Mouse (Mus musculus) kidney, embryonic 16.5 days (tissue): ENCODE measurements around the gene Plk5. TPM values are rescaled to one million over a fixed set of nuclear protein-coding genes. Genes with fewer than 3 reads are reported as not detected.

Experiments used
- ATAC-seq: fragments of 200-750 bp; cut with Nextera tagmentation; 2 replicates; pipeline ENCODE4 v1.8.0; 2017; ENCODE audit warnings: moderate TSS enrichment; ENCODE audit not compliant: low FRiP score, low TSS enrichment
- H3K27ac ChIP-seq: fragments of 300-500 bp; sonication (generic); 2 replicates; pipeline ENCODE4 v1.5.1; 2014; ENCODE audit warnings: low read length
- H3K27me3 ChIP-seq: fragments of 300-500 bp; sonication (generic); 2 replicates; pipeline ENCODE4 v1.6.1; 2014; ENCODE audit warnings: low read length, control low read depth, mixed read lengths; ENCODE audit not compliant: insufficient read depth
- H3K36me3 ChIP-seq: fragments of 300-500 bp; sonication (generic); 2 replicates; pipeline ENCODE4 v1.6.1; 2014; ENCODE audit warnings: low read length, control low read depth, mixed read lengths; ENCODE audit not compliant: insufficient read depth
- H3K4me1 ChIP-seq: fragments of 300-500 bp; sonication (generic); 2 replicates; pipeline ENCODE4 v1.6.1; 2014; ENCODE audit warnings: low read length, control low read depth, mixed read lengths; ENCODE audit not compliant: insufficient read depth
- H3K4me2 ChIP-seq: fragments of 300-500 bp; sonication (generic); replicated peaks from 2 replicates; pipeline ENCODE4 v1.6.1; 2014; ENCODE audit warnings: low read depth, low read length
- H3K4me3 ChIP-seq: fragments of 300-500 bp; sonication (generic); 2 replicates; pipeline ENCODE4 v1.5.1; 2014; ENCODE audit warnings: mild to moderate bottlenecking, low read length
- H3K9ac ChIP-seq: fragments of 300-500 bp; sonication (generic); replicated peaks from 2 replicates; pipeline ENCODE4 v1.6.1; 2014; ENCODE audit warnings: low read length
- H3K9me3 ChIP-seq: fragments of 300-500 bp; sonication (generic); 2 replicates; pipeline ENCODE4 v1.6.1; 2016; ENCODE audit warnings: low read length, control low read depth
- WGBS: fragments of 180-500 bp; shearing (Covaris S2); extraction: QIAGEN DNeasy Blood & Tissue Kit; methylation state at CpG from one replicate; pipeline ENCODE4 v1.1.7; 2014; 5-methylcytosine and 5-hydroxymethylcytosine counted together
- polyA plus RNA-seq: library from polyadenylated mRNA; unstranded; fragments of >200 nt; fragmentation: Nextera tagmentation; extraction: Ambion mirVana; gene quantifications from 2 replicates; pipeline ENCODE4 v1.2.1, GENCODE M21; 2015

Gene Plk5
- polyA plus RNA-seq, 1 experiment from 2014 or later: 0.97 TPM

DNA sequence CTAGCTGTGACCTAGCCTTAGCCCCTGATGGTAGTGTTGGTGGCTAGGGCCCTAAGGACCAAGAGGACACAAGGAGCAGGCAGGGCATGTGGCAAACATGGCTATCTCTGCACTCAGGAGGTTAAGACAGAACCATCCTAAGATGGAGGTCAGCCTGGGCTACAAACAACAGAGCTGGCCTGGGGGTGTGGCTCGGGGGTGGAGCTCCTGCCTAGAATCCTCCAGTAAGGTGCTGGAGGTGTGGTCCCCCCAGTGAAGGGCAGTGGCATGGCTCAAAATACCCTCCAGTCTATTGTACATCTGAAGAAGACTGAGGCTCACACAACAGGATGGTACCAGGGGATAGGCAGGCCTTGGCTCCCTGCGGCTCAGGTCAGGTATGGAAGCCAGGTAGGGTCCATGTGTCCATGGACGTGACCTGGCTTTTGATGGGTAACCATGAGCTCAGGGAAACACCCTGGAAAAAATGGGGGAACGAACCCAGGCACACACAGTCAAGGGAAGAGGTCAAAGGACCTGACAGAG is 27.9 kb downstream of the Plk5 start:
- peaks cover 45% of the 10 kb centered on the region for H3K36me3 ChIP-seq
- 82% methylated on average over 4 of the region's 4 CpGs for WGBS

DNA sequence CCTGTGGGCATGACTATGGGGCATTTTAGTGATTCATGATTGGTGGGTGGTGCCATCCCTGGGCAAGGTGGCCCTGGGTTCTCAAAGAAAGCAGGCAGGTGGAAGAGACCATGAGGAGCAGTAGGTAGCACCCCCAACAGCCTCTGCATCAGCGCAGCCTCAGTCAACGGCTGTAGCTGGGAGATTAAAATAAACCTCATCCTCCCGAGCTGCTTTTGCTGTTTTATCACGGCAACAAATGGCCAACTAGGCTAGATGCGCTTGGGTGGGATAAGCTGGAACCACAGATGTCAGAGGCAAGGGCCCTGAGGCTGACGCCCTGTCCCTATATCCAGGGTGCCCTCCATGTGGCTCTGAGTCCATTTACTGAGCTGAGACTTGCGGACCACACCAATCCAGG is 28.4 kb downstream of the Plk5 start:
- Histone ChIP-seq H3K9me3 (no peaks in the 10 kb centered on the region), H3K4me3 (peak overlapping the region; percentile 79), H3K4me2 (peak overlapping the region; percentile 90), H3K4me1 (peaks cover 40% of the 10 kb centered on the region), H3K27me3 (no peaks in the 10 kb centered on the region), H3K27ac (no peak overlapping the region), H3K9ac (peak overlapping the region; percentile 99), H3K36me3 (peaks cover 42% of the 10 kb centered on the region)
- WGBS: 76% methylated on average over 7 of the region's 7 CpGs
- ATAC-seq: no peak

More for the DNA sequence above, 27.9 kb downstream of the Plk5 start:
- ATAC-seq: no peak
- Histone ChIP-seq H3K4me1 (peaks cover 40% of the 10 kb centered on the region), H3K9ac (peak overlapping the region; percentile 99), H3K4me3 (peak overlapping the region; percentile 79), H3K4me2 (peak overlapping the region; percentile 2; the same call in 1 of the 2 replicates), H3K27ac (no peak overlapping the region), H3K9me3 (no peaks in the 10 kb centered on the region), H3K27me3 (no peaks in the 10 kb centered on the region)

DNA sequence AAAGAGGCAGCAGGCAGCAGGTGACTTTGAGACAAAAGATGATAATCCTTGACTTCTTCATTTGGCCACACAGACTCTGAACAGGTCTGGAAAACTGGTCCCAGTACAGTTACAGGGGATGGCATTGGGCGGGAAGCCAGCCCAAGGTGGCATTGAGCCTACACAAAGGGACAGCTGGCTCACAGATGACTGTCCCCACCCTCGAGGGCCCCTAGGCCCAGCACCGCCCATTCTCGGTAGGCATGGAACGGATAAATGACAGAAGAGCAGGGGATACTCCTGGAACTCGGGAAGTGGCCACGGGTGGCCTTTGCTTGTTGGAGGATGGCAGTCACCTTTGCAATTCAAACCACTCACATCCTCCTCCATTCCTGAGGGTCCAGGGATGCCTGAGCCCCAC is 29.1 kb downstream of the Plk5 start:
- H3K9ac ChIP-seq: peak overlapping the region; percentile 99
- H3K27me3 ChIP-seq: no peaks in the 10 kb centered on the region
- peak overlapping the region; percentile 90 for H3K4me2 ChIP-seq
- peak overlapping the region; percentile 85 for H3K27ac ChIP-seq
- H3K4me3 ChIP-seq: peak overlapping the region; percentile 79
- no peaks in the 10 kb centered on the region for H3K9me3 ChIP-seq
- peaks cover 40% of the 10 kb centered on the region for H3K36me3 ChIP-seq
- WGBS: 10% methylated on average over 7 of the region's 7 CpGs
- ATAC-seq: no peak
- peaks cover 40% of the 10 kb centered on the region for H3K4me1 ChIP-seq

DNA sequence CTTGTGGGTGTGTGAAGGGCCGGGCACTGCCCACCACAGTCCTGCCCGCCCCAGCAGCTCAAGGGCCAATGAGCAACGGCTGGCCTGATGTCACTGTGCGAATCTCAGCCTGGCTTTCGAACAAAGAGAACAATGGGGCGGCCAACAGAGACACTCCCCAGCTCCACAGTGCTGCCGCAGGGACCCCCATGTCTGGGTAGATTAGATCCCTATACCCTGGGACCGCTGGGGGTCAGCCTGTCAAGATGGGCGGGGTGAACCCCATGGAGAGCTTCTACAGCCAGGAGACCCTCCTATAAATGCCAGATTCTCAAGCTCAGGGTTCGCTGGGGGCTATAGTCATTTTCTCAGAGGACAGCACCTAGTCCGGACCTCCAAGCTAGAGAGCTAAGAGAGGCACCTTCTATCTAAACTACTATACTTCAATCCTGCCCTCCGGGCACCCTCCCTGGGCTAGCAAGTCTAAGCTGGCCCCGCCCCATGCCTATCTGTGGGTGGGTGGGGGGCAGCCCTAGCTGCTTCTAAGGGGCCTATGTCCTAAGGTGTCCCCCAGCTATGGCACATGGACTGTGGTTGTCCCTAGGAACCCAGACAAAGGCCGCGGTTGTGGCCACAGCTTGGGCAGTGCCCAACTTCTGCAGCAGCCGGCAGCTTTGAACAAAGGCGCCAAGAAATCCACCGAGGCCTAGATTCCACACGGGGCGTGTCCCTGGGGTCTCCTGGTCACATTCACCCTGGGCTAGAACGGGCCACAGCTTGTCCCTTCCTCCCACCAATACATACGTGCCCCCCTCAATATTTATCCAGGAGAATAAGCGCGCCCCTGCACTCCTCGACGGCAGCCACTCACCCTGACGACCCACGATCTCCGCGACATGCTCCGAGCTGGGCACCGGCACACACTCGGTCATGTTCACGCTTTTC is 29.8 kb downstream of the Plk5 start:
- Histone ChIP-seq H3K36me3 (peaks cover 38% of the 10 kb centered on the region), H3K27me3 (no peaks in the 10 kb centered on the region), H3K4me2 (peak overlapping the region; percentile 90), H3K27ac (peak overlapping the region; percentile 85), H3K9me3 (no peaks in the 10 kb centered on the region), H3K9ac (peak overlapping the region; percentile 99), H3K4me1 (peaks cover 38% of the 10 kb centered on the region), H3K4me3 (peak overlapping the region; percentile 79)
- 1% methylated on average over 34 of the region's 34 CpGs for WGBS
- peak; percentile 66 for ATAC-seq

DNA sequence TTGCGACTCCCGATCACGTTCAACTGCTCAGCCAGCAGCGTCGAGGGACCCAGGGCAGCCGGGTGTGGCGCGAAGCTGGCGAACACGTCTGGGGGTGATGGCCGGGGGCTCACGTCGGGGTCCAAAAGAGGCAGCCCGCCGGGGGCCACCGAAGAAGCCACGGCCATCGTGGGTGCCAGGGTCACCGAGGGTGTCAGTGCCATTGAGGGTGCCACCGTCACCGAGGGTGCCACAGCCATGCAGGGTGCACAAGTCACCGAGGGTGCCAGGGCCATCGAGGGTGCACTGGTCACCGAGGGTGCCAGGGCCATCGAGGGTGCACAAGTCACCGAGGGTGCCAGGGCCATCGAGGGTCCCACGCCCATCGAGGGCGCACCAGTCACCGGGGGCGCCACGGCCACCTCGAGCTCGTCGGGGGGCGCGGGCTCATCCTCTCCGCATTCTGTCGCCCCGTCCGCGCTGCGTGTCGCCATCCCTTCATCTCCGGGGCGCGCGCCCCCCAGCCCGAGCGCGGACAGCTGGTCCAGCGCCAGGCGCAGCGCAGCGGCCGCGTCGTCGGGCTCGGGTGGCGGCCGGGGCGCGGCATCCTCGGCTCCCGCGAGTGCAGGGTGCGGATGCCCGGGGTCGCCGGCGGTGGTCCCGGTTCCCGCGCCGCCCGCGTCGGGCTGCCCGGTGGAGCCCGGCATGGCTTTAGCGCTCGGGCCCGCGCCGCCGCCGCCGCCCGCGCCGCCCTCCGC is 30.6 kb downstream of the Plk5 start:
- Histone ChIP-seq H3K9ac (peak overlapping the region; percentile 99), H3K27ac (peak overlapping the region; percentile 85), H3K36me3 (peaks cover 38% of the 10 kb centered on the region), H3K4me1 (peaks cover 35% of the 10 kb centered on the region), H3K27me3 (no peaks in the 10 kb centered on the region), H3K4me2 (peak overlapping the region; percentile 90), H3K4me3 (peak overlapping the region; percentile 79), H3K9me3 (no peaks in the 10 kb centered on the region)
- ATAC-seq: peak; percentile 1; the same call in 1 of the 2 replicates
- under 1% methylated on average over 76 of the region's 94 CpGs for WGBS

DNA sequence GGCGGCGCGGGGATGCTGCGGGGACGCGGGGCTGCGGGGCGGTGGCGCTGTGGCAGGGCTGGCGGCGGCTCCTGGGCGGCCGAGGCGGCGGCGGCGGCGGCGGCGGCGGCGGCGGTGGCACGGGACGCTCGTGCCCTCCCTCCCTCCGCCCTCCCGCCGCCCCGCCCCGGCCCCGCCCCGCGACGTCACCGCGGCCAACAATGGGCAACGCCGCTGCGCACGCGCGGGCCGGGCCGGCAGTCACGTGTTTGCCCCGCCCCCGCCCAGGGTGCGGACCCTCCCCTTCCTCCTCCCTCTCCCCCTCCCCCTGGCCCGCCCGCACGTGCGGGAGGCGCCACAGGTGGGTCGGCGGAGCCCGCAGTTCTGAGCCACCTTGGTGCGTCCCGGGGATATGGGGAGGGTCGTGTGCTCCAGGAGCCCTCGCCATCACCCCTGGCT is 31.3 kb downstream of the Plk5 start, which contains the start of gene Mex3d:
Gene Mex3d (minus strand): TSS at position 138 of the 438 bp plus-strand sequence.
- peak within 1 kb of the TSS; percentile 90 for H3K4me2 ChIP-seq
- 0% methylated on average over 6 of the region's 61 CpGs for WGBS
- peak within 1 kb of the TSS; percentile 99 for H3K9ac ChIP-seq
- H3K9me3 ChIP-seq: no peaks in the 10 kb centered on the region
- H3K36me3 ChIP-seq: peaks cover 38% of the 10 kb centered on the region
- H3K4me1 ChIP-seq: peaks cover 35% of the 10 kb centered on the region
- peak; percentile 37; the same call in 1 of the 2 replicates for ATAC-seq
- no peaks in the 10 kb centered on the region for H3K27me3 ChIP-seq
- peak within 1 kb of the TSS; percentile 85 for H3K27ac ChIP-seq
- peak within 1 kb of the TSS; percentile 79 for H3K4me3 ChIP-seq

DNA sequence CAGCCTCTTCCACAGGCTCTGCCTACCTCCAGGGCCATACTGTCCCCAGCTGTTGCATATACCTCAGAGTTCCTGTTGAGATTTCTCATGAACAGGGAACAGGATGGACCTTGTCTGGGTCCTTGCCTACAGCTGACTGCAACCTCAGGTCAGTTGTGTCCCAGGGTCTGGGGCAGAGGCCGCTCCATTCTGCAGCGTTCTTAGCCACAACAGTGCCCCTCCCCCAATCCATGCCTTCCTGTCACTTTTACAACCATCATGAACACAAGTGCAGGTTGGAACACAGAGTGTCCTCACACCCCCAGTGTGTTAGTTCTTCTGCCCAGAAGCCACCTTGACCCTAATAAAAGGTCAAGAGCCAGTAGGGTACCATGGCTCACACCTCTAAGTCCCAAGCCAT is 32.5 kb downstream of the Plk5 start:
- peaks cover 27% of the 10 kb centered on the region for H3K4me1 ChIP-seq
- H3K4me3 ChIP-seq: peak overlapping the region; percentile 79; the same call in 1 of the 2 replicates
- no peak for ATAC-seq
- 9% methylated on average over 2 of the region's 2 CpGs for WGBS
- peaks cover 39% of the 10 kb centered on the region for H3K36me3 ChIP-seq
- H3K27ac ChIP-seq: peak overlapping the region; percentile 83; the same call in 1 of the 2 replicates
- no peak overlapping the region; the same call in 1 of the 2 replicates for H3K9ac ChIP-seq
- H3K9me3 ChIP-seq: no peaks in the 10 kb centered on the region
- H3K27me3 ChIP-seq: no peaks in the 10 kb centered on the region
- peak overlapping the region; percentile 90; the same call in 1 of the 2 replicates for H3K4me2 ChIP-seq

DNA sequence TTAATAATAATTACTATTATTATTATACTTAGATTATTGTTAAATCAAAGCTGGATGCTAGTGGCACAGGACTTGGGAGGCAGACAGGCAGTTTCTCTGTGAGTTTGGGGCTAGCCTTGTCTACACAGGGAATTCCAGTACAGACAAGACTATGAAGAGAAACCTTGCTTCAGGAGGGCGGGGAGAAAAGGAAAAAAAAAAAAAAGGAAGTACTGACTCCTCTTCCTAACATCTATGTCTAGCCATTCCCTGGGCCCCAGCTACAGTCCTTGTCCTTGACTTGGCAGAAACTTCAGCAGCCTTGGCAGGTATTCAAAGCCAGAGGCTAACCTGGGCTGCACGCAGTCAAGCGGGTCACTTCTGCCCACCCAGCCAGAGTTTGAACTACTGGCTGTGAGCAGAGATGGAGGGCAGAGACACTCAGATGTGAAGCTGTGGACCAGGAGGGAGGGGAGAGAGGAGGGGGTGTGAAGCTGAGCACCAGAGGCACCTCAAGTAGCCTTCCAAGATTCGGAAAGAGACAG is 33.0 kb downstream of the Plk5 start:
- WGBS: 76% methylated on average over 4 of the region's 4 CpGs
- Histone ChIP-seq H3K9me3 (no peaks in the 10 kb centered on the region), H3K36me3 (peaks cover 44% of the 10 kb centered on the region), H3K9ac (no peak overlapping the region), H3K4me3 (no peak overlapping the region), H3K4me1 (peaks cover 23% of the 10 kb centered on the region), H3K27ac (no peak overlapping the region), H3K4me2 (no peak overlapping the region), H3K27me3 (no peaks in the 10 kb centered on the region)
- ATAC-seq: no peak

DNA sequence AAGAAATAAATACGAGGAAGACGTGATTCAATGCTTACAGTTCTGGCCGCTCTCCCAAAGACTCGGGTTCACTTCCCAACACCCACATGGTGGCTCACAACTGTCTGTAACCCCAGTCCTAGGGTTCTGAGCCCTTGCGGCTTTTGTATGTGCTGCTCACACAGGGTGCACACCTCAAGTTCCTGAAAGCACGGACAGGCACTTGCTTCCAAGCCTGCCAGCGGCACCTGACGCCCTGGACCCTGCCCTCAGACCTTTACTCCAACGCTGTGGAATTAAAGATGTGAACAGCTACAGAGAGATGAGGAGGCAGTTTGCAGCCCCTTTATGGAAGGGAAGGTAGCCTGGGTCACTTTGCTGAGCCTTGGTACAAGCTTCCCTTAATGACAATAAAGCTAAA is 34.4 kb downstream of the Plk5 start:
- H3K36me3 ChIP-seq: peaks cover 52% of the 10 kb centered on the region

More for the DNA sequence above, 34.4 kb downstream of the Plk5 start:
- 79% methylated on average over 9 of the region's 9 CpGs for WGBS
- no peak overlapping the region for H3K4me2 ChIP-seq
- no peak for ATAC-seq
- no peak overlapping the region for H3K4me3 ChIP-seq
- no peak overlapping the region for H3K9ac ChIP-seq
- no peaks in the 10 kb centered on the region for H3K27me3 ChIP-seq
- H3K27ac ChIP-seq: no peak overlapping the region
- peaks cover 10% of the 10 kb centered on the region for H3K4me1 ChIP-seq
- no peaks in the 10 kb centered on the region for H3K9me3 ChIP-seq
